Mouse (Mus musculus) gastrocnemius, postnatal 10 days (tissue): Measurements from ENCODE around the gene Olfr531. TPM values are rescaled to one million over a fixed set of nuclear protein-coding genes. Genes with fewer than 3 reads are reported as not detected.

Experiments used
- DNase-seq: peaks from one replicate; pipeline ENCODE4 v3.0.0; 2021; ENCODE audit warnings: mixed read lengths
- long read RNA-seq, 2 experiments: library from polyadenylated mRNA; stranded (forward); transcript quantifications; one replicate each; pipeline ENCODE4 v2.0.0; 2021
- total RNA-seq, 2 experiments: library from RNA; stranded (reverse); gene quantifications; 2 replicates each; pipeline ENCODE4 v1.2.3; 2021

The Olfr531 gene
- total RNA-seq, result not detected
- long read RNA-seq, experiment 1, result 0 reads
- long read RNA-seq, experiment 2, result 0 reads

DNA sequence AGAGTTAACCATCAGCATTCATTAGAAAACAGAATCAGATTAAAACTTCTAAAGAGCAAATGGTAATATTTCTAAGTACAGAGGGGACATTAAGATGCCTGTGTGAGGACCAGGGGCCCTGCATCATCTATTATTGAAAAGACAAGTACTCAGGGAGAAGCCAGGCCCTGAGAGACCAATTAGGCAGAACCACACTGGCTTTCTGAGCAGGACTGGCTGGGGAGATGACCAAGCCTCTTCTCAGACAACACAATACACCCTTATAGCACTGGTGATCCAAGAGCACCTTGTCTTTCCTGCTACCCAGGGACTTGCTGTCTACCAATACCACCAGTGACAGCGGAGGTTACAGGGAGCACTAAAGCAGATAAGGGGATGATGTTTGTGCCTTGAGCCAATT lies at the start of gene Olfr531:
Olfr531 (minus strand) TSS at position 101 of the 400 bp plus-strand sequence.
- DNase-seq, result no peak

DNA sequence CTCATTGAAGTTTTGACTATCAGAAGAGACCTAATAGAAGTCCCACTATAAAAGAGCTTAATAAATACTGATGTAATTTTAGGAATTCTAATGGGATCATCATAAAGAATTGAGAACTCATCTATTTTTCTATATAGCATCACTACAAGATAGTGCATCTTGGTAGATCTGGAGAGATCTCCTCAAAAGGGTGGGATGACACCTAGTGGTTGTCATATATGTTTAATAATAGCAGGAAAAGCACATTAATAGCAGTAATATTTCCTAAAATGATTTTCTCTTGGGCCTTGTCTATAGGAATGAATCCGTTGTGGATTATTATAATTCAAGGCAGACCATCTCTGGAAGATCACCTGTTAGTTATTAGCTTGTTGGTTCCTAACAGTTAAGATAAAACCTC lies 40.4 kb upstream of the Olfr531 start:
- DNase-seq, result no peak

DNA sequence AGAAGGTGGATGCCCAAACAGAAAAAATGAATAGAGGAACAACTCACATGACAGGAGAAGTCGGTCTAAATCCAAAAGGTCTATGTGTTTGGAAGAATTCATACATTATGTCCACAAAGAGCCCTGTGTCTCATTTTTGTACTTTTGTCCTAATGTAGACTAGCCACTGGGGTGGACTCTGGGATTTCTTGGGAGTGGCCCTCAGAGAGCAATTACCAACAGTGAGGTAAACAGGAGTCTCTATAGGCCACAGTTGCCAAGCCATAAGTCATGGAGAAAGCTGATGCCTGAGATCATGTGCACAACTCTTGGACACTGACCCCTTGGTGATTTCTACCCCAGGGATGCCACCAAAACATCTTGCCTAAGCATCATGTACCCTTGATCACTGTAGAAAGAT lies 18.8 kb upstream of the Olfr531 start, which contains the start of gene Olfr532:
Olfr532 (minus strand) TSS at position 101 of the 400 bp plus-strand sequence.
- DNase-seq, result no peak

DNA sequence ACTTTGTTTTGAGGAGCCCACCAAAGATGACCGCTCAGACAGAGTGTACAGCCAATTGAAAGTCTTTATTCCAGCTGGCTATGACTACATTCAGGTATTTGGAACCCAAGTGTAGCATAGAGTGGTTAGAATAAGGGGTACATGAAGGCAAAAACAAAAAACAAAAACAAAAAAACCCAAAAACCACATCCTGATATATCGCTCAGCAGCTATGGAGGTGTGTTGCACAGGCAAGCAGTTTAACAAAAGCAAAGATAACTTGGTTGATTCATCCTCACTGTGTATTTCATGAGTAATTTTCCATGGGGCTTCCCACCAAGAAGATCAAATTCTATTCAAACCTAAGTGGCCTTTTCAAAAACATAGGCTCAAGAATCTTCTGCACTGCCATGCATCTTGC lies 25.8 kb downstream of the Olfr531 start:
- no peak for DNase-seq

DNA sequence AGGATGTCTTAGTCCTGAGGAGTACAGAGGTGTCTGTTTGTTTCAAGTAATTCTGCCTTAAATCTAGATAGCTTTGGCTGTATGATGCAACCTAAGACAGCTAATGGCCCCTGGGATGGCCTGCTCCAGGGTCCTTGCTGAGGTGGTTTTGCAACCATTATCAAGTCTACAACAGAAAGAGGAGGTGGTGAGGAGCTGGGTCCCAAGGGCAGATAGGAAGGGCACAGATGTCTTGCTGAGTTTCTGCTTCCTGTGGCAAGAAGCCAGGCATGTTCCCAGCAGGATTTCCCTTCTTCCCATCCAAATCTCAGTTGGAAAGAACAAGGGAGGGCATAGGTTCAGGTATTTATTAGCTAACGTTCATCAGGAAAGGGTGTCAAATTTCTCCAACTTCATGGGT lies 26.5 kb downstream of the Olfr531 start, which contains the start of gene Olfr530:
Olfr530 (minus strand) TSS at position 101 of the 400 bp plus-strand sequence.
- DNase-seq, result no peak

DNA sequence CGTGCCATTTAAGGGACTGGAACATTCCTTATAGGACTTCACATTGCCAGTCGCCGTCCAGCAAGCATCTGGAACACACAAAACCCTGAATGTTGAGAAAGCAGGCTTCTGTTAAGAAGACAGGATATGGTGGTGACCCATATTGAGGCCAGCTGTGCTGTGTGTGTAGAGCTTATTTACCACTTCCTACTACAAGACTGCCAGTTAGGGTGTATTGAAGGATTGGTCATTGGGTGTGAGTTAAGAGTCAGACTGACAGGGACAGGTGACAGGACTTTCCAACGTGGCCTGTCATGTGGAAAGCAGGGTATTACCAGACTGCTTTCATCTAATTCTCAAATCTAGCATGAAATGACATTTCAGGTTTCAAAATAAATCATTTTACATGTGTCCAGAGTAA lies 28.4 kb downstream of the Olfr531 start:
- DNase-seq, result no peak

DNA sequence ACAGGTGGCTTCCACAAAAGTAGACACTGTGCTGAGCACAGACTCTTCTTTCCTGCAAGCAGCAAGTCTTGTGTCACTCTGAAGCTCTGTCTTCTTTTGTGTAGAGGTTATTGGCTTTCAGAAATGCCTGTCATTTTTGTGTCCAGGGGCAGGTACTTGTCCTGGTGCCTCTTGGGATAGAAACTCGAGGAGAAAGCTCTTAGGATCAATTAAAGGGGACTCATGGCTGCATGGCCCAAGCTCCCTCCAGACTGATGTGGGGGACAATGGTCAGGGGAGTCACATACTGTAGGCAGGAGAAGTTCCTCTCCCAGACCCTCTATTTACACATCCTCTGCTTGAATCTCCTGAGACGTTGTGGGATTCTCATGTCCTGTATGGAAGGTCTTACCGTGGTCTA lies 41.1 kb downstream of the Olfr531 start, which contains the start of gene Olfr60:
Olfr60 (minus strand) TSS at position 101 of the 400 bp plus-strand sequence.
- no peak for DNase-seq

Other genes with a start within 250 kb of the Olfr531 start
- gene Sprn, start 248.0 kb downstream of the Olfr531 start, total RNA-seq, result under 1 TPM; 0.56 to 0.61 TPM
- not detected for gene Olfr522, start 238.2 kb downstream of the Olfr531 start, total RNA-seq
- gene Olfr523, start 229.7 kb downstream of the Olfr531 start, total RNA-seq, result not detected
- gene Olfr524, start 197.0 kb downstream of the Olfr531 start, total RNA-seq, result not detected
- gene Cd163l1, start 184.7 kb downstream of the Olfr531 start, total RNA-seq, result not detected
- not detected for gene 5830411N06Rik, start 155.6 kb downstream of the Olfr531 start, total RNA-seq
- not detected for gene Olfr525, start 82.1 kb downstream of the Olfr531 start, total RNA-seq
- gene Olfr527, start 68.9 kb downstream of the Olfr531 start, total RNA-seq, result not detected
- gene Olfr60, start 41.2 kb downstream of the Olfr531 start, total RNA-seq, result not detected
- not detected for gene Olfr530, start 26.6 kb downstream of the Olfr531 start, total RNA-seq
- gene Olfr532, start 18.7 kb upstream of the Olfr531 start, total RNA-seq, result not detected
- gene Olfr533, start 60.5 kb upstream of the Olfr531 start, total RNA-seq, result not detected
- gene Olfr535, start 81.3 kb upstream of the Olfr531 start, total RNA-seq, result not detected
- gene Olfr536, start 104.5 kb upstream of the Olfr531 start, total RNA-seq, result not detected
- gene Olfr538, start 165.0 kb upstream of the Olfr531 start, total RNA-seq, result not detected
- not detected for gene Olfr46, start 198.4 kb upstream of the Olfr531 start, total RNA-seq
- gene Olfr61, start 226.1 kb upstream of the Olfr531 start, total RNA-seq, result not detected
- gene Olfr53, start 243.5 kb upstream of the Olfr531 start, total RNA-seq, result not detected